Mouse (Mus musculus) bone marrow macrophage, adult 2 months (primary cell): ENCODE data around the gene Higd1c.

Source experiments
- CTCF ChIP-seq: IDR thresholded peaks from 2 replicates; pipeline ENCODE4 v1.5.1; 2012; ENCODE audit warnings: low read depth, mild to moderate bottlenecking, low read length, moderate library complexity
- POLR2A ChIP-seq: IDR thresholded peaks from 2 replicates; pipeline ENCODE4 v1.6.1; 2012; ENCODE audit warnings: mild to moderate bottlenecking, low read depth, low read length, borderline replicate concordance

- TF ChIP-seq CTCF (no peak), POLR2A (no peak)
Measured at GRCm38 (mm10) chr15:100391066-100391465, 26.7 kb downstream of the Higd1c start.
